Mouse (Mus musculus): Measurements from ENCODE around the gene Gm8947.
"Not testable (repeated sequence)": the region's sequence is repeated elsewhere in the genome, so short reads cannot be mapped to it uniquely, and the experiment has no call there.

GRCm38 (mm10) chr1:151209824-151210355 is 17.7 kb downstream of the Gm8947 start, which contains the start of gene Gm47996:
- TF ChIP-seq CTCF, EP300 (IDR thresholded peaks at IDR 0.05; ENCODE audit: low read depth): not testable (repeated sequence)
